Mouse (Mus musculus): ENCODE data around the gene Gh. TPM values are rescaled to one million over a fixed set of nuclear protein-coding genes. Genes with fewer than 3 reads are reported as not detected.

Gh gene
- polyA plus RNA-seq, 2 experiments, result not detected

- H3K36me3 ChIP-seq (replicated peaks; ENCODE audit: control insufficient read depth, insufficient read depth, low read depth), result no peaks in the 10 kb centered on the region
- H3K4me3 ChIP-seq (ENCODE audit: insufficient read depth in 1 of 2, low read depth in 2 of 2, low read length in 2 of 2), result peak within 1 kb of the TSS in 1 of 2 experiments; percentile 32; a peak in 1 of 4 replicates
- DNase-seq (ENCODE audit: low read depth in 3 of 3, low spot score in 3 of 3), result no peak
- no peaks in the 10 kb centered on the region for H3K9me3 ChIP-seq (ENCODE audit: control insufficient read depth, low read length)
- TF ChIP-seq EP300 (IDR thresholded peaks at IDR 0.05; ENCODE audit: low read depth), result no peak
- TF ChIP-seq CTCF (IDR thresholded peaks at IDR 0.05; ENCODE audit: low read depth), result no peak
- no peak within 1 kb of the TSS for H3K27ac ChIP-seq
- H3K4me2 ChIP-seq (ENCODE audit: low read depth), result peak within 1 kb of the TSS; percentile 2; the same call in 1 of the 2 replicates
- H3K9ac ChIP-seq (replicated peaks), result no peak within 1 kb of the TSS
- WGBS (ENCODE audit: insufficient replicate concordance), result 24% methylated on average over 9 of the region's 9 CpGs
- no peaks in the 10 kb centered on the region for H3K27me3 ChIP-seq (ENCODE audit: control insufficient read depth, insufficient read depth, low read length)
- no peak; the same call in 1 of the 2 replicates for ATAC-seq (ENCODE audit: insufficient read depth)
- H3K4me1 ChIP-seq (replicated peaks; ENCODE audit: control insufficient read depth in 2 of 2, insufficient read depth in 2 of 2, low read length in 1 of 2), result no peaks in the 10 kb centered on the region
These were observed 12.7 kb upstream of the Gh start, which contains the start of gene Cd79b for GRCm38 (mm10) chr11:106314333-106314812. TSS of gene Cd79b (minus strand) at chr11:106314762.

DNA sequence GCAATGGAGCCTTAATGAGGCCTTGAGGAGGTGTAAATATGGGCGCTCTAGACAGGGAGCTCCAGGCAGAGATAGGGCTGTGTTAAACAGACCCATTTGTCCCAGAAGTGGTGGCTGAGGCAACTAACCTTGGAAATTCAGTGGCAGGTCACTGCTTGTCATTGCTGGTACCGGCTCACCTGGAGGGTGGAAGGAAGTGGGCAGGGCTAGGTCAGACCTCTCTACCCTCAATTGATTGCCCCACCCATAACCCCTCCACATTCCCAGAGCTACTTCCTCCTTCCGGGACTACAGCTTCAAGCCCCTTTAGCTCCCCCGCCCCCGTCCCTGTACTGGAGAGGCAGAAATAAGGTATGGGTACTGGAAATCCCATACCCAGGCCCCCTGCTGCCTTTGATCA, 11.9 kb upstream of the Gh start:
- Histone ChIP-seq H3K4me1 (replicated peaks; ENCODE audit: control insufficient read depth in 2 of 2, insufficient read depth in 2 of 2, low read length in 1 of 2) (no peaks in the 10 kb centered on the region), H3K4me2 (ENCODE audit: low read depth) (peak overlapping the region; percentile 2; the same call in 1 of the 2 replicates), H3K9ac (replicated peaks) (no peak overlapping the region), H3K36me3 (replicated peaks; ENCODE audit: control insufficient read depth, insufficient read depth, low read depth) (no peaks in the 10 kb centered on the region), H3K4me3 (ENCODE audit: insufficient read depth in 1 of 2, low read depth in 2 of 2, low read length in 2 of 2) (no peak overlapping the region), H3K27ac (no peak overlapping the region), H3K9me3 (ENCODE audit: control insufficient read depth, low read length) (no peaks in the 10 kb centered on the region), H3K27me3 (ENCODE audit: control insufficient read depth, insufficient read depth, low read length) (no peaks in the 10 kb centered on the region)
- 32% methylated on average over 5 of the region's 5 CpGs for WGBS (ENCODE audit: insufficient replicate concordance)
- DNase-seq (ENCODE audit: low read depth in 3 of 3, low spot score in 3 of 3), result no peak
- ATAC-seq (ENCODE audit: insufficient read depth), result no peak
- TF ChIP-seq EP300 (IDR thresholded peaks at IDR 0.05; ENCODE audit: low read depth) (no peak), CTCF (IDR thresholded peaks at IDR 0.05; ENCODE audit: low read depth) (no peak)

- Histone ChIP-seq H3K9ac (replicated peaks) (no peak overlapping the region), H3K9me3 (ENCODE audit: control insufficient read depth, low read length) (no peaks in the 10 kb centered on the region), H3K36me3 (replicated peaks; ENCODE audit: control insufficient read depth, insufficient read depth, low read depth) (no peaks in the 10 kb centered on the region), H3K4me2 (ENCODE audit: low read depth) (no peak overlapping the region), H3K27me3 (ENCODE audit: control insufficient read depth, insufficient read depth, low read length) (no peaks in the 10 kb centered on the region), H3K4me3 (ENCODE audit: insufficient read depth in 1 of 2, low read depth in 2 of 2, low read length in 2 of 2) (no peak overlapping the region), H3K4me1 (replicated peaks; ENCODE audit: control insufficient read depth in 2 of 2, insufficient read depth in 2 of 2, low read length in 1 of 2) (0 out of 4 replicates have a peak, but pooled peaks cover 0 to 2% of the 10 kb centered on the region in 2 experiments), H3K27ac (no peak overlapping the region)
- 56% methylated on average over 5 of the region's 5 CpGs for WGBS (ENCODE audit: insufficient replicate concordance)
- TF ChIP-seq CTCF (IDR thresholded peaks at IDR 0.05; ENCODE audit: low read depth) (no peak), EP300 (IDR thresholded peaks at IDR 0.05; ENCODE audit: low read depth) (no peak)
- no peak for DNase-seq (ENCODE audit: low read depth in 3 of 3, low spot score in 3 of 3)
- ATAC-seq (ENCODE audit: insufficient read depth), result no peak
These were observed 8.5 kb upstream of the Gh start for GRCm38 (mm10) chr11:106310123-106310522.

DNA sequence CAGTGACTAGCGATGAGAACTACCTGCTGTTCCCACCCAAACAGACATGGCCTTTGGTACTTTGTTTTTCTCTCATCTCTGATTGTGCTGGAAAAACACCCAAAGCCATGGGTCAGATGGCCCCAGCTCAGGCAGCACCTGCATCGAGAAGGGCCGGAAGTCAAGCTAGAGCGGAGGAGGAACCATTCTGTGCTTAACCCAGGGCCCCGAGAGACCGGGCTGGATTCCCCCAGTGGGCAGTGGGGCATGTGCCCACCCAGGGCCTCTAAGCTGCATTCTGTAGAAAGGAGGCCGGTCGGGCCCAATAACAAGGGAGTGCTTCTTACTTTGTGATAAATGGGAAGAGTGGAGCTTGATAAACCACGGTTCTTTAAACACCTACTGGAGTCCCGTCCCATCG, 6.5 kb upstream of the Gh start:
- Histone ChIP-seq H3K4me3 (ENCODE audit: insufficient read depth in 1 of 2, low read depth in 2 of 2, low read length in 2 of 2) (no peak overlapping the region), H3K9ac (replicated peaks) (no peak overlapping the region), H3K4me2 (ENCODE audit: low read depth) (no peak overlapping the region), H3K4me1 (replicated peaks; ENCODE audit: control insufficient read depth in 2 of 2, insufficient read depth in 2 of 2, low read length in 1 of 2) (0 out of 4 replicates have a peak, but pooled peaks cover 0 to 2% of the 10 kb centered on the region in 2 experiments), H3K9me3 (ENCODE audit: control insufficient read depth, low read length) (no peaks in the 10 kb centered on the region), H3K27ac (no peak overlapping the region), H3K36me3 (replicated peaks; ENCODE audit: control insufficient read depth, insufficient read depth, low read depth) (no peaks in the 10 kb centered on the region), H3K27me3 (ENCODE audit: control insufficient read depth, insufficient read depth, low read length) (no peaks in the 10 kb centered on the region)
- DNase-seq (ENCODE audit: low read depth in 3 of 3, low spot score in 3 of 3) (no peak), ATAC-seq (ENCODE audit: insufficient read depth) (no peak)
- TF ChIP-seq CTCF (IDR thresholded peaks at IDR 0.05; ENCODE audit: low read depth), result no peak
- no peak for TF ChIP-seq EP300 (IDR thresholded peaks at IDR 0.05; ENCODE audit: low read depth)
- WGBS (ENCODE audit: insufficient replicate concordance), result 68% methylated on average over 11 of the region's 11 CpGs

DNA sequence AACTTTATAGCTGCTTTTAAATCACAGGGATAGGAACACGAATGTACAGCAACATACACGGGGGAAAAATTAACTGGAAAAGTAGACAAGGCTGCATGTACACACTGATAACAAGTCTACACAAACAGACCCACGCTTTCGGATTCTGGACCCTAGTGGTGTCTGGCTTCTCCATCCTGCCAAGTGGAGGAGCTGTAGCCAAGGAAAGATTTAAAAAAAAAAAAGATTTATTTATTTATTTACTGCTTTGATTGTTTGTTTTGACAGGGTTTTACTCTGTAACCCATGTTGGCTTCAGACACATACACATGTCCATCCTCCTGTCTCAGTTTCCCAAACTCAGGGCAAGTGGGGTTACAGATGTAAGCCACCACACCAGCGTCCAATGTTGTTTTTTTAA, 5.8 kb upstream of the Gh start:
- no peak for DNase-seq (ENCODE audit: low read depth in 3 of 3, low spot score in 3 of 3)
- H3K36me3 ChIP-seq (replicated peaks; ENCODE audit: control insufficient read depth, insufficient read depth, low read depth), result no peaks in the 10 kb centered on the region
- WGBS (ENCODE audit: insufficient replicate concordance), result 51% methylated on average over 5 of the region's 5 CpGs
- H3K4me3 ChIP-seq (ENCODE audit: insufficient read depth in 1 of 2, low read depth in 2 of 2, low read length in 2 of 2), result no peak overlapping the region
- H3K27ac ChIP-seq, result no peak overlapping the region
- no peak for ATAC-seq (ENCODE audit: insufficient read depth)
- no peaks in the 10 kb centered on the region for H3K27me3 ChIP-seq (ENCODE audit: control insufficient read depth, insufficient read depth, low read length)
- H3K9me3 ChIP-seq (ENCODE audit: control insufficient read depth, low read length), result no peaks in the 10 kb centered on the region
- H3K4me2 ChIP-seq (ENCODE audit: low read depth), result no peak overlapping the region
- 0 out of 4 replicates have a peak, but pooled peaks cover 0 to 2% of the 10 kb centered on the region in 2 experiments for H3K4me1 ChIP-seq (replicated peaks; ENCODE audit: control insufficient read depth in 2 of 2, insufficient read depth in 2 of 2, low read length in 1 of 2)
- TF ChIP-seq CTCF (IDR thresholded peaks at IDR 0.05; ENCODE audit: low read depth) (no peak), EP300 (IDR thresholded peaks at IDR 0.05; ENCODE audit: low read depth) (no peak)
- no peak overlapping the region for H3K9ac ChIP-seq (replicated peaks)
